16 mouse cellular contexts compared by ENCODE assay signal in genomic region chr12:92509494-92509893, GRCm38 (mm10).
"Had no signal": no experiment of that assay in that cellular context is flagged by ENCODE, and none has a peak within 500 bp of the region (broad histone marks: within the 10 kb centered on the region; RNA-seq: fewer than 3 reads in every experiment).

No protein-coding gene starts in this region.

- H3K36me3 ChIP-seq: embryonic facial prominence, embryonic 12.5 days; embryonic facial prominence, embryonic 13.5 days; embryonic facial prominence, embryonic 15.5 days; forebrain, embryonic 10.5 days; forebrain, embryonic 12.5 days; forebrain, embryonic 15.5 days had no signal

- H3K4me1 ChIP-seq: embryonic facial prominence, embryonic 12.5 days; embryonic facial prominence, embryonic 13.5 days; embryonic facial prominence, embryonic 15.5 days; forebrain, embryonic 10.5 days; forebrain, embryonic 12.5 days; forebrain, embryonic 13.5 days; forebrain, embryonic 15.5 days had no signal

- ATAC-seq: forebrain, embryonic 13.5 days; forebrain, embryonic 14.5 days; forebrain, embryonic 16.5 days; forebrain, postnatal 0 days had no signal

- H3K4me2 ChIP-seq: embryonic facial prominence, embryonic 12.5 days; embryonic facial prominence, embryonic 13.5 days; embryonic facial prominence, embryonic 15.5 days; forebrain, embryonic 12.5 days; forebrain, embryonic 13.5 days; forebrain, embryonic 15.5 days had no signal

- DNase-seq: embryo, embryonic 11 days; forebrain, postnatal 0 days; gastrocnemius, postnatal 10 days; gastrocnemius, postnatal 36 days had no signal

- H3K9me3 ChIP-seq: embryonic facial prominence, embryonic 12.5 days; embryonic facial prominence, embryonic 13.5 days; embryonic facial prominence, embryonic 15.5 days; forebrain, embryonic 10.5 days; forebrain, embryonic 12.5 days; forebrain, embryonic 13.5 days; forebrain, embryonic 15.5 days had no signal

- H3K4me3 ChIP-seq: embryonic facial prominence, embryonic 12.5 days; embryonic facial prominence, embryonic 13.5 days; embryonic facial prominence, embryonic 15.5 days; erythroblast, embryonic 14.5 days; forebrain, embryonic 10.5 days; forebrain, embryonic 12.5 days; forebrain, embryonic 13.5 days; forebrain, embryonic 15.5 days; gastrocnemius, adult 2 months; heart, adult 2 months had no signal

- H3K9ac ChIP-seq: embryonic facial prominence, embryonic 12.5 days; embryonic facial prominence, embryonic 13.5 days; embryonic facial prominence, embryonic 15.5 days; forebrain, embryonic 12.5 days; forebrain, embryonic 13.5 days; forebrain, embryonic 15.5 days; forebrain, postnatal 0 days had no signal

- H3K27me3 ChIP-seq: embryonic facial prominence, embryonic 12.5 days; embryonic facial prominence, embryonic 13.5 days; embryonic facial prominence, embryonic 15.5 days; forebrain, embryonic 12.5 days; forebrain, embryonic 13.5 days; forebrain, embryonic 15.5 days had no signal

- H3K27ac ChIP-seq: embryonic facial prominence, embryonic 12.5 days; embryonic facial prominence, embryonic 13.5 days; embryonic facial prominence, embryonic 15.5 days; forebrain, embryonic 10.5 days; forebrain, embryonic 12.5 days; forebrain, embryonic 13.5 days; forebrain, embryonic 15.5 days; gastrocnemius, adult 2 months; heart, adult 2 months had no signal
